Mouse (Mus musculus) CH12.LX (cell line): ENCODE data around the gene 1700028J19Rik. TPM values are rescaled to one million over a fixed set of nuclear protein-coding genes. Genes with fewer than 3 reads are reported as not detected.

Source experiments
- DNase-seq: peaks from one replicate; pipeline ENCODE4 v3.0.0-alpha.2; 2013; ENCODE audit errors: extremely low read depth
- H3K27ac ChIP-seq: 2 replicates; pipeline ENCODE4 v1.5.1; 2012; ENCODE audit warnings: low read depth, mild to moderate bottlenecking, control low read depth, moderate library complexity; ENCODE audit not compliant: insufficient read depth
- H3K27me3 ChIP-seq: replicated peaks from 2 replicates; pipeline ENCODE3; 2012; ENCODE audit warnings: inconsistent platforms
- H3K36me3 ChIP-seq, 2 experiments: replicated peaks in 1 of 2; 2 replicates each; pipeline versions ENCODE3 to v1.6.1; 2012; ENCODE audit warnings: inconsistent platforms in 1 of 2, low read length in 1 of 2, mild to moderate bottlenecking in 1 of 2, mixed read lengths in 1 of 2, moderate library complexity in 1 of 2; ENCODE audit not compliant: control insufficient read depth in 1 of 2, insufficient read depth in 1 of 2
- H3K4me1 ChIP-seq, 2 experiments: 2 replicates each; pipeline ENCODE4 v1.6.1; 2012; ENCODE audit warnings: inconsistent platforms in 1 of 2, moderate library complexity in 1 of 2; ENCODE audit not compliant: insufficient read depth in 2 of 2, control insufficient read depth in 1 of 2
- H3K4me2 ChIP-seq: 2 replicates; pipeline ENCODE4 v1.6.1; 2012; ENCODE audit warnings: low read depth, mild to moderate bottlenecking, control low read depth; ENCODE audit not compliant: poor library complexity, insufficient read depth, severe bottlenecking
- H3K4me3 ChIP-seq, 3 experiments: fragments of 150-350 bp in 1 of 3; sonication (generic) in 1 of 3; replicated peaks in 1 of 3; 2 replicates each; pipeline versions ENCODE3 to v1.5.1; 2011 to 2012; ENCODE audit warnings: low read depth in 2 of 3, low read length in 2 of 3, mild to moderate bottlenecking in 2 of 3, moderate library complexity in 2 of 3, control low read depth in 1 of 3, improper control_type of control experiment in 1 of 3, inconsistent platforms in 1 of 3, mixed read lengths in 1 of 3; ENCODE audit not compliant: poor library complexity in 1 of 3
- H3K79me2 ChIP-seq: replicated peaks from 2 replicates; pipeline ENCODE4 v1.6.1; 2012; ENCODE audit warnings: mild to moderate bottlenecking, moderate library complexity; ENCODE audit not compliant: control insufficient read depth, poor library complexity, insufficient read depth, severe bottlenecking; ENCODE audit errors: extremely low read depth
- H3K9ac ChIP-seq: 2 replicates; pipeline ENCODE4 v1.6.1; 2012; ENCODE audit warnings: low read depth, mild to moderate bottlenecking, control low read depth, moderate library complexity; ENCODE audit not compliant: insufficient read depth
- H3K9me3 ChIP-seq: replicated peaks from 2 replicates; pipeline ENCODE3; 2012; ENCODE audit warnings: low read length, inconsistent platforms, mixed read lengths
- CHD1 ChIP-seq: IDR thresholded peaks from 2 replicates; pipeline ENCODE4 v1.6.1; 2012; ENCODE audit warnings: low read depth, low read length, improper control_type of control experiment, inconsistent platforms
- CHD2 ChIP-seq: IDR thresholded peaks from 2 replicates; pipeline ENCODE4 v1.6.1; 2011; ENCODE audit warnings: low read length, improper control_type of control experiment
- CTCF ChIP-seq, 2 experiments: IDR thresholded peaks in 1 of 2; conservative IDR thresholded peaks in 1 of 2; 2 replicates each; pipeline ENCODE4 v1.5.1; 2011 to 2012; ENCODE audit warnings: low read depth in 2 of 2, low read length in 2 of 2, improper control_type of control experiment in 1 of 2, inconsistent platforms in 1 of 2, mild to moderate bottlenecking in 1 of 2, moderate library complexity in 1 of 2
- E2F4 ChIP-seq: IDR thresholded peaks from 2 replicates; pipeline ENCODE4 v1.6.1; 2011; ENCODE audit warnings: low read depth, low read length, improper control_type of control experiment; ENCODE audit not compliant: insufficient replicate concordance
- EP300 ChIP-seq: IDR thresholded peaks from 2 replicates; pipeline ENCODE4 v1.6.1; 2011; ENCODE audit warnings: low read length, improper control_type of control experiment
- GABPA ChIP-seq: IDR thresholded peaks from 2 replicates; pipeline ENCODE4 v1.6.1; 2012; ENCODE audit warnings: low read depth, low read length, improper control_type of control experiment, inconsistent platforms; ENCODE audit not compliant: insufficient replicate concordance
- JUN ChIP-seq: IDR thresholded peaks from 2 replicates; pipeline ENCODE4 v1.6.1; 2011; ENCODE audit warnings: low read depth, mild to moderate bottlenecking, low read length, improper control_type of control experiment, moderate library complexity; ENCODE audit not compliant: insufficient read depth
- JUND ChIP-seq: conservative IDR thresholded peaks from 2 replicates; pipeline ENCODE4 v1.6.1; 2011; ENCODE audit warnings: low read depth, low read length, improper control_type of control experiment
- KAT2A ChIP-seq: IDR thresholded peaks from 2 replicates; pipeline ENCODE4 v1.6.1; 2012; ENCODE audit warnings: low read length, improper control_type of control experiment, inconsistent platforms; ENCODE audit not compliant: insufficient replicate concordance
- MEF2A ChIP-seq: IDR thresholded peaks from 2 replicates; pipeline ENCODE4 v1.6.1; 2014; ENCODE audit warnings: low read depth, mild to moderate bottlenecking, inconsistent platforms, low read length, improper control_type of control experiment, borderline replicate concordance
- MXI1 ChIP-seq: IDR thresholded peaks from 2 replicates; pipeline ENCODE4 v1.6.1; 2011; ENCODE audit warnings: mild to moderate bottlenecking, low read depth, low read length, improper control_type of control experiment
- MYC ChIP-seq: IDR thresholded peaks from 2 replicates; pipeline ENCODE4 v1.6.1; 2011; ENCODE audit warnings: low read depth, mild to moderate bottlenecking, improper control_type of control experiment, low read length
- NELFE ChIP-seq: IDR thresholded peaks from 2 replicates; pipeline ENCODE4 v1.6.1; 2011; ENCODE audit warnings: low read depth, low read length, improper control_type of control experiment
- NRF1 ChIP-seq: IDR thresholded peaks from 2 replicates; pipeline ENCODE4 v1.6.1; 2014; ENCODE audit warnings: low read depth, mild to moderate bottlenecking, inconsistent platforms, low read length, improper control_type of control experiment, moderate library complexity
- PAX5 ChIP-seq: IDR thresholded peaks from 2 replicates; pipeline ENCODE4 v1.6.1; 2012; ENCODE audit warnings: low read length, inconsistent platforms, mixed read lengths
- POLR2A ChIP-seq: IDR thresholded peaks from 2 replicates; pipeline ENCODE4 v1.6.1; 2011; ENCODE audit warnings: low read depth, mild to moderate bottlenecking, improper control_type of control experiment, low read length
- POLR2AphosphoS2 ChIP-seq: IDR thresholded peaks from 2 replicates; pipeline ENCODE4 v1.6.1; 2011; ENCODE audit warnings: low read depth, low read length, improper control_type of control experiment
- RAD21 ChIP-seq: IDR thresholded peaks from 2 replicates; pipeline ENCODE4 v1.6.1; 2011; ENCODE audit warnings: low read depth, mild to moderate bottlenecking, low read length, improper control_type of control experiment, moderate library complexity
- RCOR1 ChIP-seq: conservative IDR thresholded peaks from 2 replicates; pipeline ENCODE4 v1.6.1; 2012; ENCODE audit warnings: low read depth, mild to moderate bottlenecking, inconsistent platforms, low read length, improper control_type of control experiment
- SIN3A ChIP-seq: IDR thresholded peaks from 2 replicates; pipeline ENCODE4 v1.6.1; 2012; ENCODE audit warnings: low read length, improper control_type of control experiment, inconsistent platforms
- UBTF ChIP-seq: IDR thresholded peaks from 2 replicates; pipeline ENCODE4 v1.6.1; 2012; ENCODE audit warnings: low read depth, mild to moderate bottlenecking, inconsistent platforms, low read length, improper control_type of control experiment, moderate library complexity
- USF1 ChIP-seq: IDR thresholded peaks from 2 replicates; pipeline ENCODE4 v1.6.1; 2014; ENCODE audit warnings: low read depth, mild to moderate bottlenecking, inconsistent platforms, low read length, improper control_type of control experiment
- USF2 ChIP-seq: conservative IDR thresholded peaks from 2 replicates; pipeline ENCODE4 v1.6.1; 2011; ENCODE audit warnings: low read depth, low read length, improper control_type of control experiment
- ZC3H11A ChIP-seq: IDR thresholded peaks from 2 replicates; pipeline ENCODE4 v1.6.1; 2012; ENCODE audit warnings: low read depth, mild to moderate bottlenecking, inconsistent platforms, low read length, improper control_type of control experiment
- ZKSCAN1 ChIP-seq: IDR thresholded peaks from 2 replicates; pipeline ENCODE4 v1.6.1; 2012; ENCODE audit warnings: low read depth, inconsistent platforms, low read length, improper control_type of control experiment, borderline replicate concordance
- dilution Hi-C: fragments of 300-500 bp; cut with MboI; formaldehyde crosslinking; loops from 2 replicates; pipeline ENCODE4 v1.14.3; 2020; ENCODE audit warnings: low sequenced_read_pairs; ENCODE audit not compliant: extremely low pct_unique_long_range_greater_than_20kb, extremely low pct_ligation_motif_present
- in situ Hi-C: fragments of 300-500 bp; cut with MboI; formaldehyde crosslinking; loops from 3 replicates; pipeline ENCODE4 v1.14.3; 2019; ENCODE audit warnings: low sequenced_read_pairs, low pct_ligation_motif_present, low pct_unique_long_range_greater_than_20kb, mixed read lengths
- polyA plus RNA-seq: library from polyadenylated mRNA; unstranded; fragments of >175 nt; gene quantifications from 2 replicates; pipeline ENCODE4 v1.2.1, GENCODE M21; 2012; ENCODE audit warnings: low read depth; ENCODE audit not compliant: insufficient read length
- total RNA-seq, 2 experiments: library from RNA; depleted of rRNA; stranded (reverse); fragments of 300-350 nt in 1 of 2; fragments of >200 nt in 1 of 2; gene quantifications; 2 replicates each; pipeline ENCODE4 v1.2.3; 2012 to 2014

Gene 1700028J19Rik
- total and polyA plus RNA-seq, 3 experiments = 0.25 to 0.86 (median 0.44) TPM

GRCm38 (mm10) chr7:44239913-44240312 is 6.6 kb downstream of the 1700028J19Rik start:
- in situ Hi-C loops = no loop called here
- Histone ChIP-seq H3K9ac (no peak overlapping the region), H3K9me3 (no peaks in the 10 kb centered on the region), H3K36me3 (no peaks in the 10 kb centered on the region), H3K27me3 (peaks cover 9% of the 10 kb centered on the region), H3K79me2 (no peaks in the 10 kb centered on the region), H3K4me1 (peaks cover 0 to 6% of the 10 kb centered on the region in 2 experiments; a peak in 2 of 4 replicates), H3K27ac (no peak overlapping the region), H3K4me3 (no peak overlapping the region), H3K4me2 (no peak overlapping the region)
- DNase-seq = no peak
- TF ChIP-seq E2F4 = no peak
- TF ChIP-seq RAD21 = no peak
- no peak for TF ChIP-seq ZKSCAN1
- no peak for TF ChIP-seq CTCF (conservative IDR thresholded peaks at IDR 0.05 in 1 of 2, IDR thresholded peaks at IDR 0.05 in 1 of 2; ENCODE audit: low read depth in 2 of 2, low read length in 2 of 2)
- TF ChIP-seq JUND = no peak
- no peak for TF ChIP-seq ZC3H11A
- no peak for TF ChIP-seq MEF2A
- TF ChIP-seq UBTF = no peak
- no peak for TF ChIP-seq PAX5
- TF ChIP-seq POLR2AphosphoS2 = no peak
- no peak for TF ChIP-seq JUN
- no peak for TF ChIP-seq POLR2A
- TF ChIP-seq USF2 = no peak
- no peak for TF ChIP-seq NELFE
- no peak for TF ChIP-seq EP300
- no peak for TF ChIP-seq SIN3A
- no peak for TF ChIP-seq MYC
- no peak for TF ChIP-seq NRF1
- dilution Hi-C loops = no loop called here

- dilution Hi-C loops (no loop called here), in situ Hi-C loops (no loop called here)
- Histone ChIP-seq H3K79me2 (no peaks in the 10 kb centered on the region), H3K27me3 (peaks cover 16% of the 10 kb centered on the region), H3K4me3 (no peak within 1 kb of the TSS), H3K36me3 (no peaks in the 10 kb centered on the region), H3K9me3 (no peaks in the 10 kb centered on the region), H3K9ac (no peak within 1 kb of the TSS), H3K4me1 (0 out of 4 replicates have a peak, but pooled peaks cover 0 to 2% of the 10 kb centered on the region in 2 experiments), H3K27ac (no peak within 1 kb of the TSS), H3K4me2 (no peak within 1 kb of the TSS)
- no peak for DNase-seq
- TF ChIP-seq GABPA (no peak), CTCF (conservative IDR thresholded peaks at IDR 0.05 in 1 of 2, IDR thresholded peaks at IDR 0.05 in 1 of 2; ENCODE audit: low read depth in 2 of 2, low read length in 2 of 2) (no peak), KAT2A (no peak), MXI1 (no peak), USF1 (no peak), CHD1 (no peak), POLR2AphosphoS2 (no peak), RAD21 (no peak), RCOR1 (no peak), CHD2 (no peak)
These were observed 10.6 kb downstream of the 1700028J19Rik start, which contains the start of gene Gm36864 for GRCm38 (mm10) chr7:44235909-44236308. Gene Gm36864 (plus strand): TSS chr7:44236177.
